Mouse (Mus musculus) kidney, embryonic 15.5 days (tissue): ENCODE measurements around the gene Sox12. TPM values are rescaled to one million over a fixed set of nuclear protein-coding genes. Genes with fewer than 3 reads are reported as not detected.
"Not testable (repeated sequence)": the region's sequence is repeated elsewhere in the genome, so short reads cannot be mapped to it uniquely, and the experiment has no call there.

Source experiments
- ATAC-seq: fragments of 200-750 bp; cut with Nextera tagmentation; replicated peaks from 2 replicates; pipeline ENCODE4 v1.8.0; 2017; ENCODE audit warnings: moderate TSS enrichment; ENCODE audit not compliant: low FRiP score
- H3K27ac ChIP-seq: fragments of 300-500 bp; sonication (generic); 2 replicates; pipeline ENCODE4 v1.5.1; 2015; ENCODE audit warnings: mild to moderate bottlenecking, inconsistent platforms
- H3K27me3 ChIP-seq: fragments of 300-500 bp; sonication (generic); 2 replicates; pipeline ENCODE4 v1.6.1; 2015; ENCODE audit warnings: inconsistent platforms
- H3K36me3 ChIP-seq: fragments of 300-500 bp; sonication (generic); 2 replicates; pipeline ENCODE4 v1.6.1; 2015; ENCODE audit warnings: inconsistent platforms
- H3K4me1 ChIP-seq: fragments of 300-500 bp; sonication (generic); 2 replicates; pipeline ENCODE4 v1.6.1; 2015; ENCODE audit warnings: inconsistent platforms
- H3K4me2 ChIP-seq: fragments of 300-500 bp; sonication (generic); 2 replicates; pipeline ENCODE4 v1.6.1; 2015; ENCODE audit warnings: moderate library complexity, mild to moderate bottlenecking, inconsistent platforms
- H3K4me3 ChIP-seq: fragments of 300-500 bp; sonication (generic); replicated peaks from 2 replicates; pipeline ENCODE4 v1.5.1; 2015; ENCODE audit warnings: mild to moderate bottlenecking, inconsistent platforms
- H3K9ac ChIP-seq: fragments of 300-500 bp; sonication (generic); 2 replicates; pipeline ENCODE4 v1.6.1; 2015; ENCODE audit warnings: mild to moderate bottlenecking, inconsistent platforms
- H3K9me3 ChIP-seq: fragments of 300-500 bp; sonication (generic); replicated peaks from 2 replicates; pipeline ENCODE4 v1.6.1; 2016; ENCODE audit warnings: inconsistent platforms
- WGBS: fragments of 180-500 bp; shearing (Covaris S2); methylation state at CpG from one replicate; pipeline ENCODE4 v1.1.7; 2015; ENCODE audit warnings: mixed read lengths; 5-methylcytosine and 5-hydroxymethylcytosine counted together
- polyA plus RNA-seq: library from polyadenylated mRNA; unstranded; fragments of >200 nt; fragmentation: Nextera tagmentation; extraction: Ambion mirVana; gene quantifications from 2 replicates; pipeline ENCODE4 v1.2.1, GENCODE M21; 2015

Gene Sox12
- polyA plus RNA-seq, 1 experiment from 2014 or later: 12.2 TPM

GRCm38 (mm10) chr2:152372104-152372503, 25.8 kb downstream of the Sox12 start:
- Histone ChIP-seq H3K27ac (no peak overlapping the region), H3K36me3 (no peaks in the 10 kb centered on the region), H3K4me1 (peaks cover 20% of the 10 kb centered on the region), H3K4me2 (no peak overlapping the region), H3K4me3 (no peak overlapping the region), H3K27me3 (peaks cover 34% of the 10 kb centered on the region), H3K9ac (no peak overlapping the region), H3K9me3 (no peaks in the 10 kb centered on the region)
- 84% methylated on average over 7 of the region's 7 CpGs for WGBS
- ATAC-seq: no peak

DNA sequence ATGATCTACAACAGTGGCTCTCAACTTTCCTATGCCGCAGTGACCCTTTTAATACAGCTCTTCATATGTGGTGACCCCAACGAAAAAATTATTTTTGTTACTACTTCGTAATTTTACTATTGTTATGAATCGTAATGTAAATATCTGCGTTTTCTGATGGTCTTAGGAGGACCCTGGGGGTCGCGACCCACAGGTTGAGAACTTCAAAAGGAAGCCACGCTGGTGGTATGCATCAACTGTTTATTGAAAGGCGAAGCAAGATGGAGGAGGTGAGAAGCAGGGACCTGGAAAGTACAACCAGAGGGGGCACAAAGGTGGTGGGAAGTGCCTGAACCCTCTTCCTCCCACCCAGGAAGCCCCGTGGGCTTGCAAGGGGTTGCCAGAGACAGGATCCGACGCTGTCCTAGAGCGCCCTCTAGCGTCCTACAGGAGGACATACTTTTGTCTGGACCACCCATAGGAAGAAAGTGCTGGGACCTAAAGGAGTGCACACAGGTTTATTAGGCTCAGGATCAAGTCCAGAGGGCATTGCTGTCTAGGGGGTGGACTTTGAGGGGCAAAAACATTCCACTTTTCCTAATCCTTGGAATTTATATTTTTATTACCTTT, 29.2 kb downstream of the Sox12 start:
- no peaks in the 10 kb centered on the region for H3K36me3 ChIP-seq
- 30% methylated on average over 14 of the region's 14 CpGs for WGBS
- H3K4me1 ChIP-seq: peaks cover 7% of the 10 kb centered on the region
- H3K27ac ChIP-seq: no peak overlapping the region
- H3K27me3 ChIP-seq: 0 out of 2 replicates have a peak, but pooled peaks cover 2% of the 10 kb centered on the region
- ATAC-seq: 0 out of 2 replicates have a peak, but pooled peaks have one; percentile 24
- no peak overlapping the region for H3K4me3 ChIP-seq
- H3K9me3 ChIP-seq: no peaks in the 10 kb centered on the region
- H3K9ac ChIP-seq: no peak overlapping the region
- H3K4me2 ChIP-seq: peak overlapping the region; percentile 35; the same call in 1 of the 2 replicates

DNA sequence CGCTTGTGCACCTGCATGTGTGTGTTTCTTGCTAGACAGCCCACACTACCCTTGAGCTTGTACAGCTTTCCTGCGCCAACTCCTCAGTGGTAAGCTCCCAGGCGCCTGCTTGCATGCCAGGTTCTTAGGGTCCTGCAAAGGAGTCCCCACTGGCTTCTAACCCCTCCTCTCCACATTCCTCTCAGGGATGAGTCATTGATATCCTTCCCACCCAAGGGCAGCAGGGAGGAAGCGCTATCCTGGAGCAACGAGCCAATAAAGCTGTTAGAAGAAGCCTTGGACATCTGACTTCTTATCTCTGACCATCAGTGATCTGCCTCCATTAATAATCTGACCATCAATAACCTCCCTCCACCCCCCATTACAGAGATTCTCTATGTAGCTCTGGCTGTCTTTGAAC, 29.9 kb downstream of the Sox12 start:
- H3K27me3 ChIP-seq: 0 out of 2 replicates have a peak, but pooled peaks cover 2% of the 10 kb centered on the region
- H3K9me3 ChIP-seq: no peaks in the 10 kb centered on the region
- no peak overlapping the region for H3K4me3 ChIP-seq
- no peaks in the 10 kb centered on the region for H3K36me3 ChIP-seq
- ATAC-seq: no peak
- H3K27ac ChIP-seq: no peak overlapping the region
- peaks cover 10% of the 10 kb centered on the region for H3K4me1 ChIP-seq
- no peak overlapping the region for H3K4me2 ChIP-seq
- no peak overlapping the region for H3K9ac ChIP-seq
- WGBS: 72% methylated on average over 5 of the region's 5 CpGs

GRCm38 (mm10) chr2:152363245-152364147, 34.4 kb downstream of the Sox12 start:
- Histone ChIP-seq H3K27ac (peak overlapping the region; percentile 58; the same call in 1 of the 2 replicates), H3K4me3 (0 out of 2 replicates have a peak overlapping the region, but pooled peaks have one; percentile 8)
- peak; percentile 77 for ATAC-seq

DNA sequence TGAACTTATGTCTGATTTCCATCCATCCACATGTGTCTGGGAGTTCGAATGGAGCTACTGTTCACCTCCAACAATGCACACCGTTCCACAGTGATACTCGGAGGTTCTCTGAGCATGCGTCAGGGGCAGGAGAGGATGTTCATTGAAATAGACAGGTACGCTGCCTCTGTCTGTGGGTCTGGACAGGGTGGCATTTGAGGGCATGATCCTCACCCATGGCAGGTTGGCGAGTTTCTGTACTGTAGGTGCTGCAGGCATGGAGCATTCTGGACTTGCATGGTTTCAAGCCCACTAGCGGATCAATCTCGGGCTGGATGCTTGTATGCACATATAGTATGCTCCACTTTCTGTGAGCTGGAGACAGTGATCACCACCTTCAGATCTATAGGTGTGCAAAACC, 36.7 kb downstream of the Sox12 start:
- WGBS: 89% methylated on average over 8 of the region's 8 CpGs
- H3K4me1 ChIP-seq: peaks cover 15% of the 10 kb centered on the region
- H3K4me3 ChIP-seq: no peak overlapping the region
- no peaks in the 10 kb centered on the region for H3K36me3 ChIP-seq
- no peak overlapping the region for H3K27ac ChIP-seq
- no peak overlapping the region for H3K4me2 ChIP-seq
- H3K27me3 ChIP-seq: 0 out of 2 replicates have a peak, but pooled peaks cover 3% of the 10 kb centered on the region
- ATAC-seq: no peak
- H3K9ac ChIP-seq: no peak overlapping the region
- no peaks in the 10 kb centered on the region for H3K9me3 ChIP-seq

More at GRCm38 (mm10) chr2:152363245-152364147, 34.4 kb downstream of the Sox12 start:
- H3K36me3 ChIP-seq: no peaks in the 10 kb centered on the region
- H3K4me2 ChIP-seq: peak overlapping the region; percentile 54
- 8% methylated on average over 17 of the region's 17 CpGs for WGBS
- H3K4me1 ChIP-seq: peaks cover 15% of the 10 kb centered on the region
- H3K9me3 ChIP-seq: no peaks in the 10 kb centered on the region
- H3K9ac ChIP-seq: no peak overlapping the region
- 0 out of 2 replicates have a peak, but pooled peaks cover 3% of the 10 kb centered on the region for H3K27me3 ChIP-seq

GRCm38 (mm10) chr2:152360271-152360775, 37.5 kb downstream of the Sox12 start:
- H3K4me1 ChIP-seq: peaks cover 15% of the 10 kb centered on the region
- no peak overlapping the region for H3K4me3 ChIP-seq
- H3K36me3 ChIP-seq: no peaks in the 10 kb centered on the region
- ATAC-seq: no peak
- 0 out of 2 replicates have a peak overlapping the region, but pooled peaks have one; percentile 22 for H3K27ac ChIP-seq
- H3K4me2 ChIP-seq: no peak overlapping the region
- WGBS: 37% methylated on average over 7 of the region's 7 CpGs
- H3K9ac ChIP-seq: no peak overlapping the region
- H3K9me3 ChIP-seq: no peaks in the 10 kb centered on the region
- H3K27me3 ChIP-seq: 0 out of 2 replicates have a peak, but pooled peaks cover 3% of the 10 kb centered on the region

DNA sequence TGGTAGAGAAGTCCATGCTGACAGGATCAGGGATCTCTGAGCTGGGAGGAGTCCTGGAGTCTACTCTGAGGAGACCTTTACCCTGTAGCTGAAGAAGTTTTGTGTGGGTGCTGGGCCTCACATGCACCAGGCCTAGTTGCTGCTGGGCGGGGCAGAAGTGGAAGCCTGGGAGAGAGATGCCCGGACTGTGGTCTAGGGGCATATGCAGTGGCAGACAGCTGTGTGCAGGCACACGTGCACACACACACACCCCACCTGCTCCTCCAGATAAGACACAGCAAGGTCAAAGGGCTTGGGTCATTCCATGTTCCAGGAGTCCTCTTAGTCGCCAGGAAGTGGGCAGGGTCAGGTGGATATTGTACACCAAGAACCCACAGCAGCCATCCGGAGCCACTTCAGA, 38.2 kb downstream of the Sox12 start:
- 0 out of 2 replicates have a peak overlapping the region, but pooled peaks have one; percentile 22 for H3K27ac ChIP-seq
- H3K27me3 ChIP-seq: 0 out of 2 replicates have a peak, but pooled peaks cover 3% of the 10 kb centered on the region
- no peak overlapping the region for H3K4me2 ChIP-seq
- no peak overlapping the region for H3K9ac ChIP-seq
- H3K9me3 ChIP-seq: no peaks in the 10 kb centered on the region
- H3K4me1 ChIP-seq: peaks cover 15% of the 10 kb centered on the region
- H3K36me3 ChIP-seq: no peaks in the 10 kb centered on the region
- 58% methylated on average over 5 of the region's 5 CpGs for WGBS
- H3K4me3 ChIP-seq: no peak overlapping the region
- ATAC-seq: 0 out of 2 replicates have a peak, but pooled peaks have one; percentile 8

- H3K36me3 ChIP-seq, H3K9me3 ChIP-seq, H3K4me3 ChIP-seq, H3K27me3 ChIP-seq, H3K4me2 ChIP-seq, H3K27ac ChIP-seq, ATAC-seq, H3K9ac ChIP-seq: not testable (repeated sequence)
- WGBS: 77% methylated on average over 5 of the region's 5 CpGs
- H3K4me1 ChIP-seq: peaks cover 13% of the 10 kb centered on the region
These were observed 38.9 kb downstream of the Sox12 start for GRCm38 (mm10) chr2:152358977-152359376.

DNA sequence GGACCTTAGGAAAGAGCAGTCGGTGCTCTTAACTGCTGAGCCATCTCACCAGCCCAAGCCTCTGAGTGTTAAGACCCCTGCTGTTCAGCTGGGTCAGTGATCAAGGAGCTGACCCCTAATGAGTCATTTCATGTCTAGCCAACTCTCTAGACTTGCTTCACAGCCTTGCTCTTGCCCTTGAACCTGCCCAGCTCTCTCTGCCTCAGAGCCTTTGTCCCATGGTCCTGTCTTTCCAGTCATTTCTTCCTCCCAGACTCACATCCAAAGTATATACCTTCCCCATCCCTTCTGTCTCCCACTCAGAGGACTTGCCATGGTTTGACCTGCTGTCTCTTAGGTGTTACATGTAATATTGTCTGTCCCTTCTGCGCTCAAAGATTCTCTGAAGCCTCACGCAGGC, 40.6 kb downstream of the Sox12 start:
- H3K4me3 ChIP-seq: no peak overlapping the region
- no peaks in the 10 kb centered on the region for H3K9me3 ChIP-seq
- no peak for ATAC-seq
- no peaks in the 10 kb centered on the region for H3K36me3 ChIP-seq
- no peak overlapping the region for H3K27ac ChIP-seq
- 0 out of 2 replicates have a peak, but pooled peaks cover 3% of the 10 kb centered on the region for H3K27me3 ChIP-seq
- 0 out of 2 replicates have a peak, but pooled peaks cover 7% of the 10 kb centered on the region for H3K4me1 ChIP-seq
- 75% methylated on average over 3 of the region's 3 CpGs for WGBS
- H3K9ac ChIP-seq: no peak overlapping the region
- H3K4me2 ChIP-seq: no peak overlapping the region

- 86% methylated on average over 8 of the region's 8 CpGs for WGBS
- peak; percentile 43; the same call in 1 of the 2 replicates for ATAC-seq
- H3K4me1 ChIP-seq: peaks cover 21% of the 10 kb centered on the region; the same call in 1 of the 2 replicates
- no peaks in the 10 kb centered on the region; the same call in 1 of the 2 replicates for H3K27me3 ChIP-seq
- no peak overlapping the region for H3K9ac ChIP-seq
- no peak overlapping the region for H3K4me3 ChIP-seq
- H3K4me2 ChIP-seq: no peak overlapping the region
- no peaks in the 10 kb centered on the region for H3K36me3 ChIP-seq
- no peak overlapping the region for H3K27ac ChIP-seq
- no peaks in the 10 kb centered on the region for H3K9me3 ChIP-seq
These were observed 47.9 kb downstream of the Sox12 start for GRCm38 (mm10) chr2:152349842-152350540.

DNA sequence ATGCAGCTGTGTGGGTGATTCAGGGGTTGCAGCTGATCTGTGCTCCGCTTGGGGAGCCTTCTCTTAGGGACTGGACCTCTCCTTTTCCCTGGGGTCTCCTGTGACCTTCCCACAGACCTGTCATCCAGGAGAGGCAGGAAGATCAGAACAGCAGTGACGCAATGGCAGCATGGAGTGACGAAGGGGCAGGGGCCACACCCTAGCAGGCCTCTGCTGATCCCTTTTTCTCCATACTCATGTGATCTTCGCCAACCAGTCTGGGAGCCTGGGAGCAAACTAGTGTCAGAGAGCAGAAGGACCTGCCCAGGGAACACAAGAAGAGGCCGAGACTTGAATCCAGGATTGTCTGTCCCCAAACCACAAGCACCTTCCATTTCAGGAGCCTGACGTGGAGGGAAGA, 48.7 kb downstream of the Sox12 start:
- no peak overlapping the region for H3K4me2 ChIP-seq
- H3K27me3 ChIP-seq: peaks cover 4% of the 10 kb centered on the region; the same call in 1 of the 2 replicates
- no peak overlapping the region for H3K27ac ChIP-seq
- peaks cover 26% of the 10 kb centered on the region for H3K4me1 ChIP-seq
- H3K4me3 ChIP-seq: no peak overlapping the region
- H3K9me3 ChIP-seq: no peaks in the 10 kb centered on the region
- H3K36me3 ChIP-seq: no peaks in the 10 kb centered on the region
- 83% methylated on average over 6 of the region's 6 CpGs for WGBS
- no peak for ATAC-seq
- H3K9ac ChIP-seq: no peak overlapping the region
